ENCODE assay signal across 14 mouse cellular contexts in genomic region chr8:103750278-103751097, GRCm38 (mm10).
DNase-seq lines count a peak whose midpoint lies in the region; ATAC-seq lines count a peak whose summit lies in the region.
"Had no signal": no experiment of that assay in that cellular context is flagged by ENCODE, and none has a peak within 500 bp of the region (broad histone marks: within the 10 kb centered on the region; RNA-seq: fewer than 3 reads in every experiment).

No protein-coding gene starts in this region.

- no peak for DNase-seq in heart, postnatal 4 days
- no peak for DNase-seq in midbrain, embryonic 11.5 days (ENCODE audit: low spot score, missing footprints)
- DNase-seq in retina, embryonic 14.5 days (ENCODE audit: low spot score): peak; percentile 49
- no peak for DNase-seq in right cerebral cortex, postnatal 25 days
- no peak for DNase-seq in heart, adult 8-10 months (ENCODE audit: low spot score)
- DNase-seq: cerebellum, adult 18-20 months; gastrocnemius, postnatal 25 days; kidney, adult 2 months; layer of hippocampus, postnatal 36 days had no signal

- H3K9ac ChIP-seq in heart, embryonic 13.5 days: 0 out of 2 replicates have a peak overlapping the region, but pooled peaks have one; percentile 24
- H3K9ac ChIP-seq in midbrain, embryonic 11.5 days (ENCODE audit: low read length): no peak overlapping the region
- no peak overlapping the region for H3K9ac ChIP-seq in midbrain, embryonic 16.5 days (ENCODE audit: low read depth, low read length)
- H3K9ac ChIP-seq in embryonic facial prominence, embryonic 15.5 days: no peak overlapping the region
- H3K9ac ChIP-seq: liver, embryonic 14.5 days had no signal

- ATAC-seq in heart, embryonic 13.5 days (ENCODE audit: extremely low read depth, insufficient number of reproducible peaks, low FRiP score, low TSS enrichment): no peak
- ATAC-seq in midbrain, embryonic 11.5 days (ENCODE audit: low FRiP score): peak; percentile 54
- no peak; the same call in 1 of the 2 replicates for ATAC-seq in midbrain, embryonic 16.5 days
- peak; percentile 65 for ATAC-seq in embryonic facial prominence, embryonic 15.5 days (ENCODE audit: insufficient number of reproducible peaks, low FRiP score, low TSS enrichment, low read depth)

- no peak overlapping the region for H3K27ac ChIP-seq in heart, embryonic 13.5 days (replicated peaks)
- H3K27ac ChIP-seq in midbrain, embryonic 11.5 days (ENCODE audit: low read depth, low read length): no peak overlapping the region
- H3K27ac ChIP-seq in midbrain, embryonic 16.5 days (ENCODE audit: low read length): no peak overlapping the region
- peak overlapping the region; percentile 49; the same call in 1 of the 2 replicates for H3K27ac ChIP-seq in embryonic facial prominence, embryonic 15.5 days (replicated peaks)
- H3K27ac ChIP-seq: liver, embryonic 14.5 days had no signal

- no peaks in the 10 kb centered on the region for H3K9me3 ChIP-seq in heart, embryonic 13.5 days
- H3K9me3 ChIP-seq in midbrain, embryonic 11.5 days (ENCODE audit: control insufficient read depth, low read length): no peaks in the 10 kb centered on the region
- no peaks in the 10 kb centered on the region for H3K9me3 ChIP-seq in midbrain, embryonic 16.5 days (replicated peaks; ENCODE audit: control insufficient read depth, low read length, poor library complexity, severe bottlenecking)
- H3K9me3 ChIP-seq in embryonic facial prominence, embryonic 15.5 days (replicated peaks): no peaks in the 10 kb centered on the region

- no peak overlapping the region for H3K4me3 ChIP-seq in heart, embryonic 13.5 days
- H3K4me3 ChIP-seq in midbrain, embryonic 11.5 days (ENCODE audit: low read depth, low read length): no peak overlapping the region
- no peak overlapping the region for H3K4me3 ChIP-seq in midbrain, embryonic 16.5 days (ENCODE audit: low read depth, low read length)
- no peak overlapping the region for H3K4me3 ChIP-seq in embryonic facial prominence, embryonic 15.5 days (replicated peaks)
- H3K4me3 ChIP-seq: megakaryocyte, embryonic 14.5 days had no signal

- no peak overlapping the region for H3K4me2 ChIP-seq in heart, embryonic 13.5 days
- peak overlapping the region; percentile 6; the same call in 1 of the 2 replicates for H3K4me2 ChIP-seq in midbrain, embryonic 11.5 days
- no peak overlapping the region for H3K4me2 ChIP-seq in midbrain, embryonic 16.5 days (ENCODE audit: low read length)
- no peak overlapping the region for H3K4me2 ChIP-seq in embryonic facial prominence, embryonic 15.5 days (replicated peaks)

- 59% methylated on average over 12 of the region's 12 CpGs for WGBS in heart, embryonic 13.5 days
- 35% methylated on average over 12 of the region's 12 CpGs for WGBS in midbrain, embryonic 11.5 days
- 30% methylated on average over 12 of the region's 12 CpGs for WGBS in midbrain, embryonic 16.5 days
- WGBS in embryonic facial prominence, embryonic 15.5 days: 41% methylated on average over 12 of the region's 12 CpGs

- H3K4me1 ChIP-seq in heart, embryonic 13.5 days: 0 out of 2 replicates have a peak, but pooled peaks cover 9% of the 10 kb centered on the region
- peaks cover 3% of the 10 kb centered on the region; the same call in 1 of the 2 replicates for H3K4me1 ChIP-seq in midbrain, embryonic 11.5 days (ENCODE audit: control insufficient read depth, insufficient read depth, low read length)
- H3K4me1 ChIP-seq in midbrain, embryonic 16.5 days (ENCODE audit: control insufficient read depth, insufficient read depth, low read length): no peaks in the 10 kb centered on the region
- H3K4me1 ChIP-seq in embryonic facial prominence, embryonic 15.5 days: peaks cover 7% of the 10 kb centered on the region; the same call in 1 of the 2 replicates
- H3K4me1 ChIP-seq: megakaryocyte, embryonic 14.5 days had no signal

- no peaks in the 10 kb centered on the region for H3K27me3 ChIP-seq in heart, embryonic 13.5 days (replicated peaks)
- no peaks in the 10 kb centered on the region for H3K27me3 ChIP-seq in midbrain, embryonic 11.5 days (ENCODE audit: control insufficient read depth, insufficient read depth, low read length)
- no peaks in the 10 kb centered on the region for H3K27me3 ChIP-seq in midbrain, embryonic 16.5 days (ENCODE audit: control insufficient read depth, insufficient read depth, low read depth, low read length)
- no peaks in the 10 kb centered on the region for H3K27me3 ChIP-seq in embryonic facial prominence, embryonic 15.5 days
- H3K27me3 ChIP-seq: megakaryocyte, embryonic 14.5 days had no signal

- no peaks in the 10 kb centered on the region for H3K36me3 ChIP-seq in heart, embryonic 13.5 days
- H3K36me3 ChIP-seq in midbrain, embryonic 11.5 days (ENCODE audit: control insufficient read depth, insufficient read depth, low read length): no peaks in the 10 kb centered on the region
- H3K36me3 ChIP-seq in midbrain, embryonic 16.5 days (ENCODE audit: control insufficient read depth, insufficient read depth, low read length): no peaks in the 10 kb centered on the region
- no peaks in the 10 kb centered on the region for H3K36me3 ChIP-seq in embryonic facial prominence, embryonic 15.5 days

Comparison
In these comparisons a context has a peak if more than half of its experiments do, and no peak if none do; other contexts are left out.
1. ATAC-seq: peak in midbrain, embryonic 11.5 days (single experiment) and embryonic facial prominence, embryonic 15.5 days (single experiment); none in heart, embryonic 13.5 days (single experiment) and midbrain, embryonic 16.5 days (single experiment).